Mouse (Mus musculus) urinary bladder, postnatal 14 days (tissue): ENCODE measurements around the gene Rasal1.

Experiments
- DNase-seq: peaks from one replicate; pipeline ENCODE4 v3.0.0; 2021; ENCODE audit warnings: low spot score

The Rasal1 gene

DNA sequence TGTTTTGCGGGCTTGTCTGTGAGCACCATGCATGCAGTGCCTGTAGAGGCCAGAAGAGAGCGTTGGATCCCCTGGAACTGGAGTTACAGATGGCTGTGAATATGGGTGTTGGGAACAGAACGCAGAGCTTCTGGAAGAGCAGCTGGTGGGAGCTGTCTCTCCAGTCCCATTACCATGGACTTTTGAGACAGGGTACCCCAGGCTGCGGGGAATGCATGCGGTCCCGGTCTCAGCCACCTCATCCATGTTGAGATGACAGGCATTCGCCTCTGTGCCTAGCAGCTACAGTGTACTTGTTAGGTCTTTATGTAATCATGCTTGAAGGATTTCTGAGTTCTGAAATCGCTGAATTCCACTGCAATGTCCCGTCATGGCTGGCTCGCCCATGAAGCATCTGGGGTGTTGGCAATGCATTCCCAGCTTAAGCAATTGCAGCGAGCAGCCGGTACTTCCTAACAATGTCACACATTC, 7.7 kb downstream of the Rasal1 start:
- DNase-seq, result no peak

DNA sequence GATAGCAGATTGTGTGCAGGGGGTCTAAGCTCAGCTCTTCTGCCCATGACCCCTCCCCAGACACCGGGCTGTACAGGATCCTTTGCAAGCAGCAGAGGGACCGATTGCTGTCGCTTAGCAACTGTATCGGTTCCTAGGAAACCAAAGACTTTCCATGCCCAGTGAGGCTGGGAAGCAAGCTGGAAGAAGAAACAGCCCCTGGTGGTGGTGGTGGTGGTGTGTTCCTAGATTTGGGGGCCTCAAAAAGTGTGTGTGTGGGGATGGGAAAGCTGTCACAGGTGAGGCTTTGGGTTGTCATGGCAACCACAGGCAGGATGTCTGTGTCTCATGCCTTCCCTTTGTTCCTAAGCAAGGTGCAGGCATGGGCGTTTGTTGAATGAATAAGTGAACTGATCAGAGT, 12.2 kb downstream of the Rasal1 start:
- DNase-seq, result no peak

DNA sequence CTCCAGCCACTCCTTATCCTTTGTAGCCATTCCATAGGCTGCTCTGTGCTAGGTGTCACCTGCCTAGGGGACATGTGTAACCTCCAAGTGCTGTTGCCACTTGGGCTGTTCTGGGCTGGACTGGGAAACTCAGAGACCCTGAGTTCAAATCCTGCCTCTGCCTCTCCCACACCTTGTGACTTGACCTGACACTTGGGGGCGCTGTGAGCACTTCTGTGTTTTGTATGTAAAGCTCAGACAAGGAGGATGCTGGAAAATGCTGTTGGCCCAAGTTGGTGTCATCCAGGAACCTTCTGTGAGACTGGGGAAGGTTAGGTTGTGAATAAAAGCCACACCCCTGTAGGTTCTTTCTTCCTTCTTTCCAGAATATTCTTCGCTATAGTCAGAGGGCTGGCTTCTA, 16.3 kb downstream of the Rasal1 start:
- DNase-seq, result no peak

DNA sequence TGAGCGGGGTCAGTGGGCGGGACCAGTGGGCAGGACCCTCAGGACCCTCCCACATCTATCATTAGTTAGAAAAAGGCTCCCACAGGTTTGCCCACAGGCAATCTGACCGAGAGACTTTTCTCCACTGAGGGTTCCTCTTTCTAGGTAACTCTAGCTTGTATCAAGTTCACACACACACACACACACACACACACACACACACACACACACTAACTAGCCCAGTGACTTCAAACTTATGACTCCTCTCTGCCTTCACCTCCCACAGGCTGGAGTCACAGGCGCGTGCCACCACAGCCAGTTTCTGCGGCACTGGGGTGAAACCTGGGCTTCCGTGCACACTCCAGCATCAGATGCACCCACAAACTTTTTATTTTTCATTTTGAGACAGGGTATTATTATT, 20.1 kb downstream of the Rasal1 start:
- DNase-seq, result no peak

DNA sequence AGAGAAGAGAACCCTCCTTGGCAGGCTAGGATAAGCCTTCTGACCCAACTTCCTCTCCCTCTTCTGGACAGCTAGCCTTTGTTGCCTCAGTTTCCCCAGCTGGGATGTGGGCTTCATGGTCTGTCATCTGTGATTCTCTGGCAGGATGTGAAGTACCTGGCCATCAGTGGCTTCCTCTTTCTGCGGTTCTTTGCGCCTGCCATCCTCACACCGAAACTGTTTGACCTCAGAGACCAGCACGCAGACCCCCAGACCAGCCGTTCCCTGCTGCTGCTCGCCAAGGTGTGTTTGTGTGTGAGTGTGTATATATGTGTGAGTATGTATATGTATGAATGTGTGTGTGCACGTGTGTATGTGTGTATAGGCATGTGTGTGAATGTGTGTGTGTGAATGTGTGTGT, 21.5 kb downstream of the Rasal1 start:
- no peak for DNase-seq

DNA sequence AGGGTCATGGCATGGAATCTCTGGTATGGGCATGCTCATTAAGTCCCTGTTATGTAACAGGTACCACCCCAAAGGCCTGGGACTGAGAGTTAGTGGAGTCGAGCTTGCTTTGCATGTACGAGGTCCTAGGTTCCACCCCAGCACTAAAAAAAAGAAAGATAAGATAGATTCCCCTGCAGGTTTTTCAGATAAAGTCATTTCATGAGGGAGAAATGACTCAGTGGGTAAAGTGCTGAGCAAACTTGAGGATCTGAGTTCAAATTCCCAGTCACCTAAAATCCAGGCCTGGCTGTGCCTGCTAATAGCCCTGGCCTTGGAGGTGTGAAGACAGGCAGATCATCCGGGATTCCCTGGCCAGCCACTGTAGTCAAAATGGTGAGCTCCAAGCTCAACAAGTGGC, 23.3 kb downstream of the Rasal1 start:
- no peak for DNase-seq

DNA sequence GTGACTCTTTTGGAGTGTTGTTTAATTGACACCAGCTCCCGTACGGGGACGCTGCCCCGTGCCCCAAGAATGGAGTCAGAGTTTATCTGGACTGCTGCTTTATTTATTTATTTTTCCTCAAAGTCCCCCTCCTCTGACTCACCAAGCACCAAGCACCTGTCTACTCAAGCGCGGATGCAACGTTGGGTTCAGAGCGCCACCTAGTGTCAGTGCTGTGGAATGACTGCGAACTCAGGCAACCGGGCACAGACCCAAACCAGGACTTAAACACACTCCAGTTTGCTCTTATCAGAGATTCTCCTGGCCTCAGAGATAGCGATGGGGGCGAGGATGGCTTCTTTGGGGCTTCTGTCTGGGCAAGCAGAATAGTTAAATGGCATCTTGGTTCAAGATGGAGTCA, 25.0 kb downstream of the Rasal1 start:
- DNase-seq, result peak; percentile 59

DNA sequence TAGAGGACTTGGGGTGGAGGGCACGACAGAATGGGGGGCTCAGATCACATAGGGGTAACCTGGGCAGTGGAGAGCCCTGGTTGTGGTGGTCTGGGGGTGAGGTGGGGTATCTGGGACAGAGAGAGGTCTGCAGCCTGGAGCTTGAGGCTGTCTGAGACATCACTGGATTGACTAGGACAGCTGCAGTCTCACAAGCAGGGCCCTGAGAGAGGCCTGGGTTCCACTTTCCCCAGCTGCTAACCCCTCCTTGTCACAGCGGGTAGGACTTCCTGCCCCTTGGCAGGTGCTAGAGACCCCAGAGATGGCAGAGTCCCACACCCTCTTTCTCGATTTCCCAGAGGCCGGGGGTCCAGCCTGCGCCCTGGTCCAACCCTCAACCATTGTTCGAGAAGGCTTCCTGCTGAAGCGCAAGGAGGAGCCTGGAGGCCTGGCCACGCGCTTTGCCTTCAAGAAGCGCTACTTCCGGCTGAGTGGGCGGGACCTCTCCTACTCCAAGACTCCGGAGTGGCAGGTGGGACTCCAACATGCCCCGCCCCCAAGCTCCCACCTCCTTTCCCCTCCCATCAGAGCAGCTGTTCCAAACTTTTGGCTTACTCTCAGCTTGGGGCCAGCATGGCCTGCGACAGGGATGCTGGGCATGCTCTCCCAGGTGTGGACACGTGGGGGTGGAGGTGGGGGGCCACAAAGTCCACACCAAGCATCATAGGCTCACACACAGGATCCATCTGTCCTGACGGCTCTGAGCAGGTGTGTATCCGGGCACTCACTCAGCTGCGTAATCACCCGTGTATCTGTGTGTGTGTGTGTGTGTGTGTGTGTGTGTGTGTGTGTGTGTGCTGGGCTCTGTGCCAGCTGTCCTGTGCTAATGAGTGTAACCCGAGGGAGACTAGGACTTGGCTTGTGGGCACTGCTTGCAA, 25.9 kb downstream of the Rasal1 start:
- DNase-seq, result no peak

DNA sequence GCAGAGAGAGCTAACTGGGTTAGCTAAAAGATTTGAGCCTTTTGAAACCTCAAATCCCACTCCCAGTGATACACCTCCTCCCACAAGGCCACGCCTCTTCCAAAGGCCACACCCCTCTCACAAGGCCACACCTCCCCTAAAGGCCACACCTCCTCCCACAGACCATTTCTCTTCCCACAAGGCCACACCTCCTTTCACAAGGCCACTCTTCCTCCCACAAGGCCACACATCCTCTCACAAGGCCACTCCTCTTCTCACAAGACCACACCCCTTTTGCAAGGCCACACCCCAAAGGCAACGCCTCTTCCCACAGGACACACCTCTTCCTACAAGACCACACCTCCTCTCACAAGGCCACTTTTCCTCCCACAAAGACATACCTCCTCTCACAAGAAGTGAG, 28.9 kb downstream of the Rasal1 start:
- DNase-seq, result no peak

DNA sequence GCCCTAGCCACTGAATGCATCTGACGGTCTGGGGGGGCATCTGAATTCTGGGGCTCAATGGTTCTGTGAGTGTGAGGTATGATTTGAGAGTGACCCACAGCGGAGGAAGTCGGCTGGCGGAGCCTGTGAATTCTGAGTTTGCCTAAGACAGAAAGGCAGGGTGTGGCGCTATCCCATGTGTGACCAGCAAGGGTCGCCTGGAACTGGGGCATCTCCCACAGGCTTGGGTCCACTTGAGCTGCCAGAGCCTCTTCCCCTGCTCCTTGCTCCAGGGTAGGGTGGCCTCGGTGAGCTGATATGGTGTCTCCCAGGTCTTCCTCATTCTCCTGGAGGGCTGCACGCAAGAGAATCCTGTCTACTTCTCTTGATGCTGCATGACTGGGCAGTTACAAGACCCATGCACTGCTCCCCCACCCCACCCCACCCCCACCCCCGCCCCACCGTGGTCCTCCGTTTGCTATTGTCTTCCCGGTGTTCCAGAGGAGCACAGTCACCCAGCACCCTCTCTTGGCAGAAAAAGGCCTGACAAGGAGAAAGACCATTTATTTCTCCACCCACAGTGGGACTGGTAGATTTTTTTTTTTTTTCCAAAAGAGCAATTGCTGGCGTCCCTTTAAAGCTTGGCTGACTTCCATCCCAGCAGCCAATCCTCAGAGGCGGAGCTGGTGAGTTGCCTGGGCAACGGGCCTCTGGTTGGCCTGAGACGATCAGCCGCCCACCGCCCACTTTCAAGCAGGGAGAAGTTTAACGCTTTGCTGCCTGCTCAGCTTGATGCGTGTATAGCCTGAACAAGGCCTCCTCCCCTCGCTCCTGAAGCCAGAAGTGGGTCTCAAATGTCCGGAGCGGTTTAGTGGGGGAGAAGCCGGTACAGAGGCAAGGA, 31.3 kb downstream of the Rasal1 start:
- DNase-seq, result peak; percentile 83

DNA sequence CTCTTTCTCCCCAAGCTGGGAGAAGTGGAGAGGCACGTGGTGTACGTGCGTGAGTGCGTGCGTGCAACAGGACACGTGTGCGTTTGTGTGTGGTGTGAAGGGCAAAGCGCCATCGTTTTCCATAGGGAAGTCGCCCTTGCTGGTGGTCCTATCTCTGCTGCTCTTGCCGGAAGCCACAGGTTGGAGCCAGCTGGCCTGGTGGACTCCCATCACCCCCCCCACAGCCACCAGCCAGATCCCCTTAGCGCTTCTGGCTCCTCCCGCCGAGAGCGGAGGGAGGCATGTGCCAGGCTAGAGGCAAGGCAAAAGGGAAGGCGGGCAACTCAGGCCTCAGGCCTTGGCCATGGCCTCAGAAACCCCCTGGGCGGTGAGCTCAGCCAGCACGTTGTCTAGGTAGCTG, 32.3 kb downstream of the Rasal1 start:
- no peak for DNase-seq

DNA sequence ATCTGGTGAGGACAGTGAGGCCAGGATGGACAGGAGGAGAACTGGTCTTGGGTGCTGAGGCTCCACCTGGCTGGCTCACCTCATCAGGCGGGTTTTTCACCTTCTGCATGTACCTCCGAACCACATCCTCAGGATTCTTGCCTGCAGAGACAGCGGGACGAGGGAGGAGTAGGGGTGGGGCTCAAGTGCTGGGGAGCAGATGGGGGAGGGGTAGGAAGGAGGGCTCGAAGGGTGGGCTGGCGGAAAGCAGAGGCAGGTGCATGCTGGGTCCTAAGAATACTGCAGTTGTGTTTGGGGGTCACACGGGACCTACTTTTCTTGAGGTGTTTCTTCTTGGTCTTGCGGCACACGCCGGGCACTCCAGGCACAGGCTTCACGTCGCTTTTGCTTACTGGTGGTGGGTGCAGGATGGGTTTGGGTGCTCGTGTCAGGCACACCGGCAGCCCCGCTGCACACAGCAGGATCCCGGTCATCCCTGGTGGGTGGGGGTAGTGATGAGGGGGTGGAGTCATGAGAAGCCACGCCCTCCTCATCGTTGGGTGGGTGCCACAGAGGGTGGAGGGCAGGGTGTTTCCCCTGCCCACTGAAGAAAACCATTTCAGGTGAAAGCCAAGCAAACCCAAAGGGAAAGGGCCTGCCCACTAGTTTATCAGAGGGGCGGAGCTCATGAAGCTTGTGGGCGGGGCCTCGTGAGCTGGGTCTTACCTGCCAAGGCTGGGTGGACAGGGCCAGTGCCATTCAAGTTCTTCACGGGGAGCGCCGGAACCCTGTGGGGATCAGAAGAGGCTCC, 34.6 kb downstream of the Rasal1 start:
- DNase-seq, result no peak

DNA sequence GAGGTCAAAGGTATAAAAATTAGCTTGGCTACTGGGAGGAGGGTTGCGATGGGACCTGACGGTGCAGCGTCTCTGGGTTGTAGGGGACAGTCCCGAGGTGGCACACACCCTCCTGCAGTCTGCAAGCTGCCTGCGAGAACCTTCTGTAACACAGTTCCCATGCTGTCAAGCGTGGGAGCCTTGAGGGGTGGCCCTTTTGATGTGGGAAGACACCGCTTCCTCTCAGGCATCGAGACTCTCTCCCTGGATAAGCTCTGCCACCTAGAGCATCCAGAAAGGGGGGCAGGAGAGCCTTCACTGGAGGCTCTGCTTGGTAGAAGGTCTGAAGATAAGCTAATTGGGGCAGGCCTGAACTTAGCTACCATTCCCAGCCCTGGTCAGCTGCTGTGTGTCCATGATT, 37.1 kb downstream of the Rasal1 start:
- DNase-seq, result no peak

DNA sequence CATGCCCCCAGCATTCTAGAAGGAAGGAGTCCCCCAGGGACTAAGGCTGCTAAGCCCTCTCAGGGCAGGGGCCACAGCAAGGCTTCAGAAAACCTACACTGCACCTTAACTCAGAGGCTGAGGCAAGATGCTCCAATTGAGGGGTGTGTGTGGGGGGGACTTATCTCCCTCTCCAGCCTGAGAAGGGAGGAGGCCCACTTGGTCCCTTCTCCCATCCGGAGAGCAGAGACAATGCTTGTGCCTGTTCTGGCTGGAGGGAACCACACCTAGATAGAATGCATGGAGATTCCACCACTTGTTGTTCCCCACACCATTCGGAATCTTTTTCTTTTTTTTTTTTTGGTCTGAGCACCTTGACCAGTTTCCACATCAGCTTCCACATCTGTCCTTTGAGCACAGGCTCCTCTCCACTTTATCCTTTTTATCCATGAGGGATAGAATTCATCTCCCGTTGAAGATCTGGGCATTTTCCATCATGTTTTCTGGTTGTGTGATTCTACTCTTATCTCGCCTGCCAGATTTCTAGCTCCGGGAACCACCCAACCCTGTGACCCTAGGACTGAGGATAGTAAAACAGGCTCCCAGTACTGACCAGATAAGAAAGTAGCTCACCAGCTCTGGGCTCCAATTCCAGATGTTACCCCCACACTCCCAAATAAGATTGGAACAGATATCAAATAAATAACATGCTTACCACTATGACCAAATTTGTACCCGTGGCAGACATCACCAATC, 38.3 kb downstream of the Rasal1 start:
- no peak for DNase-seq

DNA sequence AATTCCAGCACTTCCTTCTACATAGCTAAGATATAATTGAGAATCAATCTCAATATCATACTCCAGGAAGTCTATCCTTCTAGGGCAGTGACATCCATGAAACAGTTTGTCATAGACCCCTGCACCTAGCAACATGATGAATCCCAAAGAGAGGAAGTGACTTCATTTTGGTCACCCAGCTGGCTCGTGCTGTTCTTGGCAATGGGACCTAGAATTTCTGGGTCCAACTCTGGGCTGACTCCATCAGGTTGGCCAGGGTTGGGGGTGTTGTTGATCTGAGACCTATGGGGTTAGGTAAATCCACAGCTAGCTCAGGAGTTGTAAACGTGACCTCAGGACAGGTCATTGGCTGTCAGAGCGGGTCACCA, 38.9 kb downstream of the Rasal1 start:
- DNase-seq, result no peak

DNA sequence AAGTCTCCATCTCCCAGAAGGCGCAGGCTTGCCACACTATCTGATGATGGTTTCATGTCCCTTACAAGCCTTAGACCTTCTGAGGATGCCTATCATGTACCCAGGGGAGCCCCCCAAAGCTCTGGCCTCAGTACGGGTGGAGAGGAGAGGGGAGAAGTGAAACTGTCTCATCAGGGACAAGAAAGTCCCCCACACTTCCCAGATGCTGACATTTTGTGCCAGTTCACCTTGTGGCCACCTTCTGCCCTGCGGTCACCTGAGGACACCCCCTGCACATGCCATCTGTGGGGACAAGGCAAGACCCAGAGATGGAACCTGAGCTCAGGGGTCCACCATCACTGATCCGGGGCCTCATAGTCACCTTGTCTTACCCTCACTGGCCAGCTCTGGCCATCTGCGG, 39.3 kb downstream of the Rasal1 start:
- no peak for DNase-seq

DNA sequence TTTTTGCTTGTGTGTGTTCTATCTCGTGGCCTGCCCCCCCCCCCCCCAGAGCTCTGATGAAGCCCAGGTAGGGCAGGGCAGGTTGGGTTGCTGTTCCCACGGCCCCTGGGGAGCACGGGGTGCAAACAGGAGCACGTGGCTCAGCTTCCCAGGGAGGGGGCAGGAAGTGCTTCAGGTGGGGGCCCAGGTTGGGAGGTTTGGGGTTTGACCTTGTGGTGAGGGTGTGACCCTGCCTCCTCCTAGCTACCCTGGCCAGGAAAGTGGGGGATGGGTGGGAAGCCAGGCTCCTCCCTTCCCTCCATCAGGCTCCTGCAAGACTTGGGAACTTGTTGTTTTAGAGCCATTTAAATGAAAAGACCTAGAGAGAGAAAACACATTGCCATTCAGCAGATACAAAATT, 39.8 kb downstream of the Rasal1 start:
- no peak for DNase-seq

DNA sequence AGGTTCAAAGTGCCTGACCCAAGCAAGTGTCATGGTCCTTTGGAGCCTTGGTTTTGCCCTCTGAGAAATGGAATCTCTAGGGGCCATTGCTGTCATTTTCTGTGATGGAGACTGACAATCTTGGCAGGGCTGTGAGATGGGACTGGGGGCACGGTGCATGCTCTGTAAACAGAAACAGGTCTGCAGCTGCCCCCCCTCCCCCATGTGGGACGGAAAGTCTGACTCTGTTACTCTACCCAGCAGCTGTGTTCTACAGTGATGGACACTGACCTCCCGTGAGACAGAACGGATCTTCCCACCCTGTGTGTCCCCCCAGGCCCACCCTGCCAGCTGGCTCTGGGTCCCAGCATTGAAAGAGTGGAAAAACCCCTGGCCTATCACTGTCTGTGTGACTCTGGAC, 41.8 kb downstream of the Rasal1 start:
- no peak for DNase-seq

DNA sequence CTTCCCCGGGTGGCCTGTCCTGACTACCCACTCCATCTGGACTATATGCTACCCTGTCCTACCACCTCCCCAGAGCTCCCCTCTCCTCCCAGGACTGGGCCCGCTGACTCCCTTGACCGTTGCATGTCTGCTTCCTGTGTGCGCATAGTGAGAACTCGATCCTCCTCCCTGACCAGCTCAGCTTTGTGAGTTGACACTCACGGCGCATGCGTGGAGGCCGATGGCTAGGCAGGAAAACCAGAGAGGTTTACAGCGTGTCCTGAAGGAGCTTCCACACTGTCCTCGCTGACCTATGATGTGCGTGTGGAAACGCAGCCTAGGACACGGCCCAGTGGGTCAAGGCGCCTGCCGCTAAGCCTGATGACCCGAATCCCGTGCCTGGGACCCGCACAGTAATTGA, 43.4 kb downstream of the Rasal1 start:
- no peak for DNase-seq

DNA sequence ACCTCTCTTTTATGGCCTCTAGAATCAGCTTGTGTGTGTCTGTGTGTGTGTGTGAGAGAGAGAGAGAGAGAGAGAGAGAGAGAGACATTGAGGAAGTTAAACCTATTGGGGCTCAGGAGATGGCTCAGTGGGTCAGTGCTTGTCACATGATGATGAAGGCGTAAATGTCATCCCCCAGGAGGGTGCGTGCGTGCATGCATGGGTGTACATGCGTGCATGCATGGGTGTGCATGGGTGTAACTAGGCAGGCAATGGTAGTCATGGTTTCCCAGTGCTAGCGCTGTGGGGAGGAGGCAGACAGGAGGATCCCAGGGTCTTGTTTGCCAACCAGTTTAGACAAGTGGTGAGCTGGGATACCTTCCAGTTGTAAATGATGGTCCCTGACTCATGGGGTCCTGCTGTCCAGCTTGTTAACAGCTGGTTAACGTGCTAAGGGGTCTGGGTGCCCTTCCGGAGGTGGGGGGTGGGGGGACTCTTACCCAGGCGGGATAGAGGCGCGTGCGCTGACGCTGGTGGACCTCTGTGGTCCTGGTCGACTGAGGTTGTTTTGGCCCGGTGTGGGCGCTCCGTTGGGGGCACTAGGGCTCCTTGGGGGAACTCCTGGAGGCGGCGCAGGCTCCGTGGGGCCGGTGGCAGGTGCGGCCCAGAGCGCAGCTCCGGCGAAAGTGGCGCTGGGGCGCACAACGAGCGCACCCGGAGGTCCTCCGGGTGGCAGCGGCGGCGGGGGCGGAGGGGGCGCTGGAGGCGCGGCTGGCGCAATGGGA, 45.5 kb downstream of the Rasal1 start:
- no peak for DNase-seq

DNA sequence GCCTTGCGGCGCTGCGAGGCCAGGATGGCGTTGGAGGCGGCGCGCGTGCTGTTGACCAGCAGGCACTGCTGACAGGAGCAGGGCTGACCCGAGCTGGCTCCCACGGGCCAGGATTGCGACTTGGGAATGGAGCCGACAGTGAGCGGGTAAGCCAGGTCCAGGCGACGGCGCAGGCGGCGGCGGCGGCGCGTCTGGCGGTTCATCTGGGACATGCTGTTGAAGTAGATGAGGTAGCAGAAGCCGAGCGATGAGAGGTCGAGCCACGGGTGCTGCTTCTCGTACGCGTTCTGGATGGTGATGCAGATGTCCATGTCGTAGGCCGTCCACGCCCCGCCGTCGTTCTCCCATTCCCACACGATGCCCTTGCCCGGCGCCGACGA, 46.1 kb downstream of the Rasal1 start:
- DNase-seq, result no peak
